Mouse (Mus musculus): ENCODE measurements around the gene Gpx5. TPM values are rescaled to one million over a fixed set of nuclear protein-coding genes. Genes with fewer than 3 reads are reported as not detected.

Gene Gpx5
- polyA plus RNA-seq, 1 experiment from 2014 or later: not detected

DNA sequence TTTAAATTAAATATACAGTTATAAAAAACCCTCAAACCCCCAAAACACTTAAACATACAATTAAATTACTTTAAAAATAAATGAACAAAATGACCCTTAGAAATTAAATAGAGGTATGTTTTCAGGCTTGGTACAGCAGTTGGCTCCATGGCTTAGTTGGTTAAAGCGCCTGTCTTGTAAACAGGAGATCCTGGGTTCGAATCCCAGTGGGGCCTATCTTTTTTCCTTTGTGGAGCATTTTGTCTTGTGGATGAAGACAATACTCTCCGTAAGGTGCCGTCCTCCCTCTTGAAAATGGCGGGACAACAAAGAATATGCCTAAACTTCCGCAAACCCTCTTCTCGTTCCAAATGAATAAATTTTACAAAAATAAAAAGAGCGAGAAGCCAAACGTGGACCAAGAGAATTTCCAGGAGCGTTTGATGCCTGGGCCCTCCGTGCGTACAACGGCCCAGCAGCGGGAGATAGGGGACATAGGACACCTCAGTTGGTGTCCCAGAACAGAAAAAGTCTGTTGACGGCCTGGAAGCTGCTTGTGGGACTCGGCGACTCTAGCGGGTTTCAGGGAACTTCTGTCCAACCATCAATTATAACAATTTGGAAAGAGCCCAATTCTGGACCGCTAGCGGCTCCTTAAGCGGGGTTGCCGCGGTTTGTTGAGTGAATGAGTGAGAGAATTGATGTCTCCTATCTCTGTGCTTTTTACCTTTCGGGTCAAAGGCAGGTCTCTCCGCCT lies 16.5 kb downstream of the Gpx5 start:
- ATAC-seq (ENCODE audit: low FRiP score, low TSS enrichment) (peak; percentile 79), DNase-seq (peak; percentile 93)
- peaks cover 8% of the 10 kb centered on the region; the same call in 1 of the 2 replicates for H3K4me1 ChIP-seq (ENCODE audit: control insufficient read depth, insufficient read depth, low read length)
- WGBS: under 1% methylated on average over 25 of the region's 25 CpGs
- H3K36me3 ChIP-seq (ENCODE audit: control insufficient read depth, insufficient read depth, low read length): no peaks in the 10 kb centered on the region
- H3K27ac ChIP-seq (replicated peaks; ENCODE audit: low read depth, low read length): no peak overlapping the region; the same call in 1 of the 2 replicates
- H3K9me3 ChIP-seq (ENCODE audit: control insufficient read depth, low read length): no peaks in the 10 kb centered on the region
- peak overlapping the region; percentile 71 for H3K4me2 ChIP-seq (ENCODE audit: low read length)
- H3K27me3 ChIP-seq (ENCODE audit: control insufficient read depth, insufficient read depth, low read length): peaks cover 10% of the 10 kb centered on the region; the same call in 1 of the 2 replicates
- H3K9ac ChIP-seq (replicated peaks; ENCODE audit: low read length): peak overlapping the region; percentile 59
- H3K4me3 ChIP-seq (replicated peaks; ENCODE audit: low read depth, low read length): peak overlapping the region; percentile 63

- H3K9ac ChIP-seq (replicated peaks; ENCODE audit: low read length): peak overlapping the region; percentile 50
- peak overlapping the region; percentile 63 for H3K4me3 ChIP-seq (replicated peaks; ENCODE audit: low read depth, low read length)
- peak; percentile 82 for DNase-seq
- peaks cover 10% of the 10 kb centered on the region; the same call in 1 of the 2 replicates for H3K27me3 ChIP-seq (ENCODE audit: control insufficient read depth, insufficient read depth, low read length)
- H3K27ac ChIP-seq (replicated peaks; ENCODE audit: low read depth, low read length): no peak overlapping the region; the same call in 1 of the 2 replicates
- peak; percentile 68 for ATAC-seq (ENCODE audit: low FRiP score, low TSS enrichment)
- H3K4me1 ChIP-seq (ENCODE audit: control insufficient read depth, insufficient read depth, low read length): peaks cover 8% of the 10 kb centered on the region; the same call in 1 of the 2 replicates
- under 1% methylated on average over 29 of the region's 29 CpGs for WGBS
- no peaks in the 10 kb centered on the region for H3K36me3 ChIP-seq (ENCODE audit: control insufficient read depth, insufficient read depth, low read length)
- no peaks in the 10 kb centered on the region for H3K9me3 ChIP-seq (ENCODE audit: control insufficient read depth, low read length)
- peak overlapping the region; percentile 71 for H3K4me2 ChIP-seq (ENCODE audit: low read length)
Measured at GRCm38 (mm10) chr13:21275021-21275814, 17.3 kb downstream of the Gpx5 start.

DNA sequence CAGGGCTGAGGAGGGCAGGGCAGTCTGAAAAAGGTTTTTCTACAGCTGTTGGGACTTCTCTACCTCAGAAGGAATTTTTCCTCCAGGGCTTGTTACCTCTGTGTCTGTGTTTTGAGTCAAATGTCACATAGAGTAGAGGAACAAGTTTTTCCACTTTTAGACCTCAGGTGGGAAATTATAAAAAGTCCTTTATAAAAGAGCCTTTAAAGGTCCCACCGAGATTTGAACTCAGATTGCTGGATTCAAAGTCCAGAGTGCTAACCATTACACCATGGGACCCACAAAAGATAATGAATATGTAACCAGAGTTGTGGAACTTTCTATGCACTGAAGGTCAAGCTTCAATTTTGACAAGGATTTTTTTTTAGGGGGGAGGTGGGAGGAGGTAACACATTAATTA lies 24.3 kb downstream of the Gpx5 start:
- peak; percentile 25 for DNase-seq
- no peak overlapping the region for H3K9ac ChIP-seq (replicated peaks; ENCODE audit: low read length)
- 0 out of 2 replicates have a peak, but pooled peaks cover 4% of the 10 kb centered on the region for H3K4me1 ChIP-seq (ENCODE audit: control insufficient read depth, insufficient read depth, low read length)
- no peaks in the 10 kb centered on the region for H3K9me3 ChIP-seq (ENCODE audit: control insufficient read depth, low read length)
- H3K36me3 ChIP-seq (ENCODE audit: control insufficient read depth, insufficient read depth, low read length): no peaks in the 10 kb centered on the region
- peak overlapping the region; percentile 11; the same call in 1 of the 2 replicates for H3K4me2 ChIP-seq (ENCODE audit: low read length)
- peak overlapping the region; percentile 15; the same call in 1 of the 2 replicates for H3K4me3 ChIP-seq (replicated peaks; ENCODE audit: low read depth, low read length)
- WGBS: 2% methylated on average over 1 of the region's 1 CpGs
- 0 out of 2 replicates have a peak, but pooled peaks cover 4% of the 10 kb centered on the region for H3K27me3 ChIP-seq (ENCODE audit: control insufficient read depth, insufficient read depth, low read length)
- H3K27ac ChIP-seq (replicated peaks; ENCODE audit: low read depth, low read length): no peak overlapping the region
- ATAC-seq (ENCODE audit: low FRiP score, low TSS enrichment): no peak

DNA sequence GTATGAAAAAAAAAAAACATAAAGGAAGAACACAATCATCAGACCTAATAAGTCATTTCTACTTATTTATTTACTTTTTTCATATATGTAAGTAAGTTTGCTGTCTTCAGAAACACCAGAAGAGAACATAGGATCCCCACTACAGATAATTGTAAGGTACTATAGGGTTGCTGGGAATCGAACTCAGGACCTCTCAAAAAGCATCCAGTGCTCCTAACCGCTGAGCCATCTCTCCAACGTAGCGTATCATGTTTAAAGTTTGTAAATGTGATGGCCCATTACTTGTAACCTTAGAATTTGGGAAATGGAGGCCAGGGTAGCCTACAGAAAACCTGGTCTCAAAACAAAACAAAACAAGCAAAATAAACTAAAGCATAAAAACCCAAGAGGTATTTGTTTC lies 25.0 kb downstream of the Gpx5 start:
- WGBS: 15% methylated on average over 4 of the region's 4 CpGs
- Histone ChIP-seq H3K4me2 (ENCODE audit: low read length) (peak overlapping the region; percentile 11; the same call in 1 of the 2 replicates), H3K27ac (replicated peaks; ENCODE audit: low read depth, low read length) (no peak overlapping the region), H3K9ac (replicated peaks; ENCODE audit: low read length) (no peak overlapping the region), H3K4me1 (ENCODE audit: control insufficient read depth, insufficient read depth, low read length) (0 out of 2 replicates have a peak, but pooled peaks cover 4% of the 10 kb centered on the region), H3K9me3 (ENCODE audit: control insufficient read depth, low read length) (no peaks in the 10 kb centered on the region), H3K36me3 (ENCODE audit: control insufficient read depth, insufficient read depth, low read length) (no peaks in the 10 kb centered on the region), H3K27me3 (ENCODE audit: control insufficient read depth, insufficient read depth, low read length) (0 out of 2 replicates have a peak, but pooled peaks cover 4% of the 10 kb centered on the region), H3K4me3 (replicated peaks; ENCODE audit: low read depth, low read length) (no peak overlapping the region)
- ATAC-seq (ENCODE audit: low FRiP score, low TSS enrichment) (no peak), DNase-seq (no peak)

GRCm38 (mm10) chr13:21265736-21266135 lies 26.8 kb downstream of the Gpx5 start:
- ATAC-seq (ENCODE audit: low FRiP score, low TSS enrichment) (no peak), DNase-seq (no peak)
- 0 out of 2 replicates have a peak, but pooled peaks cover 4% of the 10 kb centered on the region for H3K27me3 ChIP-seq (ENCODE audit: control insufficient read depth, insufficient read depth, low read length)
- H3K27ac ChIP-seq (replicated peaks; ENCODE audit: low read depth, low read length): no peak overlapping the region
- no peak overlapping the region for H3K9ac ChIP-seq (replicated peaks; ENCODE audit: low read length)
- H3K36me3 ChIP-seq (ENCODE audit: control insufficient read depth, insufficient read depth, low read length): no peaks in the 10 kb centered on the region
- WGBS: 47% methylated on average over 2 of the region's 2 CpGs
- no peak overlapping the region for H3K4me2 ChIP-seq (ENCODE audit: low read length)
- 0 out of 2 replicates have a peak, but pooled peaks cover 4% of the 10 kb centered on the region for H3K4me1 ChIP-seq (ENCODE audit: control insufficient read depth, insufficient read depth, low read length)
- H3K9me3 ChIP-seq (ENCODE audit: control insufficient read depth, low read length): no peaks in the 10 kb centered on the region
- H3K4me3 ChIP-seq (replicated peaks; ENCODE audit: low read depth, low read length): no peak overlapping the region

DNA sequence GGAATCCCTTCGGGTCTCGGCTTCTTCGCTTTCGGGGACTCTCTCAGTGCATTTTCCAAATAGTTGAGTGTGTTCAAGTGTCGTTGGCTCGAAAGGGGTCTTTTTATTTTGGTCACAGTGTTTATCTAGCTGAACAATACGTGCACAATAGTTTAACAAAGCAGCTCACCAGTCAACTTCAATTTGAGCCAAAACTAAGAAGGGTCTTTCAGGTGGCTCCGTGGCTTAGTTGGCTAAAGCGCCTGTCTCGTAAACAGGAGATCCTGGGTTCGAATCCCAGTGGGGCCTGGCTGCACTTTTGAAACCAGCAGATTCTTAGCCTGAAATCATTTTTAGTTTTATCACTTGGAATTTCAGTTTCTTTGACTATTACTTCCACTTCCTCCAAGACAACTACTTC lies 28.2 kb downstream of the Gpx5 start:
- H3K27ac ChIP-seq (replicated peaks; ENCODE audit: low read depth, low read length): no peak overlapping the region
- DNase-seq (peak; percentile 81), ATAC-seq (ENCODE audit: low FRiP score, low TSS enrichment) (no peak)
- H3K9me3 ChIP-seq (ENCODE audit: control insufficient read depth, low read length): no peaks in the 10 kb centered on the region
- no peaks in the 10 kb centered on the region for H3K36me3 ChIP-seq (ENCODE audit: control insufficient read depth, insufficient read depth, low read length)
- 0 out of 2 replicates have a peak, but pooled peaks cover 4% of the 10 kb centered on the region for H3K4me1 ChIP-seq (ENCODE audit: control insufficient read depth, insufficient read depth, low read length)
- WGBS: under 1% methylated on average over 11 of the region's 11 CpGs
- H3K9ac ChIP-seq (replicated peaks; ENCODE audit: low read length): no peak overlapping the region
- peak overlapping the region; percentile 29 for H3K4me3 ChIP-seq (replicated peaks; ENCODE audit: low read depth, low read length)
- H3K27me3 ChIP-seq (ENCODE audit: control insufficient read depth, insufficient read depth, low read length): 0 out of 2 replicates have a peak, but pooled peaks cover 4% of the 10 kb centered on the region
- peak overlapping the region; percentile 47 for H3K4me2 ChIP-seq (ENCODE audit: low read length)

- H3K27me3 ChIP-seq (ENCODE audit: control insufficient read depth, insufficient read depth, low read length): 0 out of 2 replicates have a peak, but pooled peaks cover 4% of the 10 kb centered on the region
- no peak overlapping the region for H3K9ac ChIP-seq (replicated peaks; ENCODE audit: low read length)
- H3K9me3 ChIP-seq (ENCODE audit: control insufficient read depth, low read length): no peaks in the 10 kb centered on the region
- peak; percentile 43 for DNase-seq
- H3K4me2 ChIP-seq (ENCODE audit: low read length): peak overlapping the region; percentile 47
- no peaks in the 10 kb centered on the region for H3K36me3 ChIP-seq (ENCODE audit: control insufficient read depth, insufficient read depth, low read length)
- 3% methylated on average over 11 of the region's 11 CpGs for WGBS
- peak overlapping the region; percentile 29 for H3K4me3 ChIP-seq (replicated peaks; ENCODE audit: low read depth, low read length)
- no peak for ATAC-seq (ENCODE audit: low FRiP score, low TSS enrichment)
- 0 out of 2 replicates have a peak, but pooled peaks cover 4% of the 10 kb centered on the region for H3K4me1 ChIP-seq (ENCODE audit: control insufficient read depth, insufficient read depth, low read length)
- H3K27ac ChIP-seq (replicated peaks; ENCODE audit: low read depth, low read length): no peak overlapping the region
Measured at GRCm38 (mm10) chr13:21263910-21264309, 28.6 kb downstream of the Gpx5 start.

- Histone ChIP-seq H3K27me3 (ENCODE audit: control insufficient read depth, insufficient read depth, low read length) (0 out of 2 replicates have a peak, but pooled peaks cover 4% of the 10 kb centered on the region), H3K4me2 (ENCODE audit: low read length) (no peak overlapping the region), H3K9ac (replicated peaks; ENCODE audit: low read length) (no peak overlapping the region), H3K4me3 (replicated peaks; ENCODE audit: low read depth, low read length) (no peak overlapping the region), H3K36me3 (ENCODE audit: control insufficient read depth, insufficient read depth, low read length) (no peaks in the 10 kb centered on the region), H3K27ac (replicated peaks; ENCODE audit: low read depth, low read length) (no peak overlapping the region), H3K4me1 (ENCODE audit: control insufficient read depth, insufficient read depth, low read length) (0 out of 2 replicates have a peak, but pooled peaks cover 4% of the 10 kb centered on the region), H3K9me3 (ENCODE audit: control insufficient read depth, low read length) (no peaks in the 10 kb centered on the region)
- DNase-seq: no peak
- 78% methylated on average over 4 of the region's 4 CpGs for WGBS
- no peak for ATAC-seq (ENCODE audit: low FRiP score, low TSS enrichment)
Measured at GRCm38 (mm10) chr13:21262787-21263461, 29.6 kb downstream of the Gpx5 start.
